Mouse (Mus musculus) left cerebral cortex, postnatal 25 days (tissue): ENCODE data around the gene Gm21188. TPM values are rescaled to one million over a fixed set of nuclear protein-coding genes. Genes with fewer than 3 reads are reported as not detected.

Experiments used
- total RNA-seq, 2 experiments: library from RNA; stranded (reverse); gene quantifications; 2 replicates each; pipeline ENCODE4 v1.2.3; 2021

Gene Gm21188
- total RNA-seq, 2 experiments from 2014 or later = not detected

Other genes with a start within 250 kb of the Gm21188 start
- not detected for gene AF067063, start 222.0 kb downstream of the Gm21188 start, total RNA-seq
- not detected for gene D13Ertd608e, start 216.2 kb downstream of the Gm21188 start, total RNA-seq
- gene Tcstv1, start 157.4 kb downstream of the Gm21188 start, total RNA-seq = not detected
- gene Gm21761, start 122.9 kb downstream of the Gm21188 start, total RNA-seq = not detected
- not detected for gene B020031M17Rik, start 101.4 kb downstream of the Gm21188 start, total RNA-seq
- not detected for gene Gm36079, start 25.2 kb downstream of the Gm21188 start, total RNA-seq
- not detected for gene Gm20767, start 88.1 kb upstream of the Gm21188 start, total RNA-seq
- gene Gm21818, start 120.2 kb upstream of the Gm21188 start, total RNA-seq = not detected
- not detected for gene Gm21762, start 163.8 kb upstream of the Gm21188 start, total RNA-seq
- not detected for gene Gm21731, start 186.9 kb upstream of the Gm21188 start, total RNA-seq
- gene AF067061, start 210.9 kb upstream of the Gm21188 start, total RNA-seq = not detected
- gene BC147527, start 248.2 kb upstream of the Gm21188 start, total RNA-seq = not detected